Mouse (Mus musculus) heart, embryonic 12.5 days (tissue): Measurements from ENCODE around the gene Efna4. TPM values are rescaled to one million over a fixed set of nuclear protein-coding genes. Genes with fewer than 3 reads are reported as not detected.

ENCODE experiments used
- ATAC-seq: fragments of 200-750 bp; cut with Nextera tagmentation; 2 replicates; pipeline ENCODE4 v1.8.0; 2017; ENCODE audit warnings: moderate TSS enrichment, moderate library complexity; ENCODE audit not compliant: insufficient number of reproducible peaks, low FRiP score
- H3K27ac ChIP-seq: fragments of 300-500 bp; sonication (generic); 2 replicates; pipeline ENCODE4 v1.5.1; 2016; ENCODE audit warnings: mild to moderate bottlenecking, moderate library complexity; ENCODE audit not compliant: poor library complexity, severe bottlenecking
- H3K27me3 ChIP-seq: fragments of 300-500 bp; sonication (generic); replicated peaks from 2 replicates; pipeline ENCODE4 v1.6.1; 2016; ENCODE audit warnings: mild to moderate bottlenecking, moderate library complexity
- H3K36me3 ChIP-seq: fragments of 300-500 bp; sonication (generic); 2 replicates; pipeline ENCODE4 v1.6.1; 2016; ENCODE audit warnings: mild to moderate bottlenecking, moderate library complexity
- H3K4me1 ChIP-seq: fragments of 300-500 bp; sonication (generic); replicated peaks from 2 replicates; pipeline ENCODE4 v1.6.1; 2016; ENCODE audit warnings: mild to moderate bottlenecking
- H3K4me2 ChIP-seq: fragments of 300-500 bp; sonication (generic); 2 replicates; pipeline ENCODE4 v1.6.1; 2016; ENCODE audit warnings: mild to moderate bottlenecking, moderate library complexity
- H3K4me3 ChIP-seq: fragments of 300-500 bp; sonication (generic); 2 replicates; pipeline ENCODE4 v1.5.1; 2016; ENCODE audit warnings: mild to moderate bottlenecking
- H3K9ac ChIP-seq: fragments of 300-500 bp; sonication (generic); 2 replicates; pipeline ENCODE4 v1.6.1; 2016; ENCODE audit warnings: mild to moderate bottlenecking, moderate library complexity
- H3K9me3 ChIP-seq: fragments of 300-500 bp; sonication (generic); replicated peaks from 2 replicates; pipeline ENCODE4 v1.6.1; 2016; ENCODE audit warnings: mild to moderate bottlenecking, moderate library complexity
- WGBS: fragments of 180-500 bp; shearing (Covaris S2); methylation state at CpG from one replicate; pipeline ENCODE4 v1.1.7; 2016; 5-methylcytosine and 5-hydroxymethylcytosine counted together
- polyA plus RNA-seq: library from polyadenylated mRNA; unstranded; fragments of >200 nt; fragmentation: Nextera tagmentation; extraction: Ambion mirVana; gene quantifications from 2 replicates; pipeline ENCODE4 v1.2.1, GENCODE M21; 2016

The Efna4 gene
- polyA plus RNA-seq, 1 experiment from 2014 or later, result 8.7 TPM

DNA sequence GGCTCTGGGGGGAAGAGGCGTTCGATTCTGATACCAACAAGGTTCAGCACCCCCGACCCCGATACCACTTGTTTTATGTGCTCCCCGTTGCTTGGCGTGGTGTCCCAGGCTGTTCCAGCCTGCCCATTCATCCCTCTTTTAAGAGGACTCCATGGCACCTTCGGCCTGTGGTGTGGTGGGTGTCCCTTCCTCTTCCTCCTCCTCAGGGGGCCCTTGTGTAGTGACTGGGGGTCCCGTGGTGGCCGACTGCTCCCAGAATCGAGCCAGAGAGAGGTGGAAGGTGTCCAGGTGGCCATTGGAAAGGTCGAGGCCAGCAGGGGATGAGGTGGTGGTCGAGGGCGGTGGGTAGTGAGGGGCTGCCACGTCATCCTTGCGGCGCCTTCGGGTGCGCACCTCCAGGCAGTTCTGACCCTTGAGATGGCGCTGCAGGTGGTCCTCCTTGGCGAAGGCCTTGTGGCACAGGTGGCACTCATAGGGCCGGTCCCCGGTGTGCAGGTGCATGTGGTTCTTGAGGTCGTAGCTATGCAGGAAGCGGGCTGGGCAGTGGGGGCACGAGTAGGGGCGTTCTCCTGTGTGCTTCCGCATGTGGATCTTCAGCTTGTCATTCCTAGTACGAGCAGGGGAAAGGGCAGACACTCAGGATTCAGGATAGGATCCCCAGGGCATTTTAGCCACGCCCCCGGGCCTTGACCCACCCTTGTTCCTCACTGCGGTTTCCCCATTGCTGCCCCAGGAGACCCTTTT lies 41.7 kb upstream of the Efna4 start:
- H3K9ac ChIP-seq, result no peak overlapping the region
- WGBS, result 84% methylated on average over 31 of the region's 31 CpGs
- peaks cover 22% of the 10 kb centered on the region for H3K4me1 ChIP-seq
- H3K27me3 ChIP-seq, result no peaks in the 10 kb centered on the region
- H3K27ac ChIP-seq, result no peak overlapping the region
- H3K4me2 ChIP-seq, result peak overlapping the region; percentile 81; the same call in 1 of the 2 replicates
- no peak overlapping the region for H3K4me3 ChIP-seq
- H3K9me3 ChIP-seq, result no peaks in the 10 kb centered on the region
- H3K36me3 ChIP-seq, result peaks cover 23% of the 10 kb centered on the region
- ATAC-seq, result no peak

DNA sequence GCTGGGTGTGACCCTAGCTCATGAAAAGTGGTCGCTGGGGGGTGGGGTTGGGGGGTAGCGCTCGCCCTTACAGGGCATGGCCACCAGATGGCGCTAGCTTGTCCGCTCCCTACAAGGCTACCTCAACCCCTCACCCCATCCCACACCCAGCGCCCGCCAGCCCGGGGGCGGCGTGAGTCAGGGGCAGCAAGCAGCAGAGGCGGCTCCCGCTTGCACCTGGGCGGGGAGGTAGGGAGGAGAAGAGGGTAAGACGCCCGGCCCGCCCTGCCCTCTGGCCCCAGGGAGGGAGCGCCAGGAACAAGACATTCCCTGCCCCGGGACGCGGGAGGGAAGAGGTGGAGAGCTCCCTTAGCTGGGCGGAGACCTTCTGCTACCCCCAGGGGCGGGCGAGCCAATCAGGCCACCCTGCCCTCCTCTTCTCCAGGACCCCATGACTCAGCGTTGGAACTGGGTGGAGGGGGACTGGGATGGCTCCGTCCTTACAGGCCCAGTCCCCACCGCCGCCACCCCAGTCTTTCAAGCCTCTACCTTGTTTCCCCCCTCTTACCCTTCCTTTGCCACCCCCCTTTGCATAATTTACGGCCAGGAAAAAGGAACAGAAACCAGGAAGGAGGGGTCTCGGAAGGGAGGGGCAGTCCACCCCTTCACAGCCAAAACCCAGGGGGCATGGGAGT lies 40.7 kb upstream of the Efna4 start:
- H3K27ac ChIP-seq, result 0 out of 2 replicates have a peak overlapping the region, but pooled peaks have one; percentile 1
- 3% methylated on average over 29 of the region's 29 CpGs for WGBS

DNA sequence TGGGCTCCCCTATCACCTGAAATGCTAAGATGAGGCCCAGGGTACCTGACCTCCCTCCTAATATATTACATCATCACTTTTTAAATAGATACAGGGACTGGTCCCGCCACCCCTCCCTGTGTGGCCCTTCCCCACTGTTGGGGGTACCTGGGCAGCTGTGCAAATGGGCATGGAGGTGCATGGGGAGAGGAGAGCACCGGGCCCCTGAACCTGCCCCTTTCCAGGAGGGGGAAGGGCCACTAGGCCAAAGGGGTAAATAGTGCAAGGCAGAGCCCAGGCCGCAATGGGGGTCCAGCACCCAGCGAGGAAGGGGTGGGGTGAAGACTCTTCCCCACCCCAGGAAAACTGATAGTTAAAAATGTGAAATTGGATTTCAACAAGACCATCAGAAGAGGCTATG lies 40.0 kb upstream of the Efna4 start:
- 0 out of 2 replicates have a peak overlapping the region, but pooled peaks have one; percentile 4 for H3K9ac ChIP-seq
- H3K9me3 ChIP-seq, result no peaks in the 10 kb centered on the region
- H3K4me1 ChIP-seq, result peaks cover 20% of the 10 kb centered on the region
- peak; percentile 6; the same call in 1 of the 2 replicates for ATAC-seq
- no peak overlapping the region for H3K4me3 ChIP-seq
- H3K27me3 ChIP-seq, result no peaks in the 10 kb centered on the region
- no peak overlapping the region for H3K27ac ChIP-seq
- H3K4me2 ChIP-seq, result peak overlapping the region; percentile 81
- WGBS, result 63% methylated on average over 4 of the region's 4 CpGs
- peaks cover 23% of the 10 kb centered on the region for H3K36me3 ChIP-seq

More for the DNA sequence above, 40.7 kb upstream of the Efna4 start:
- peak overlapping the region; percentile 74 for H3K9ac ChIP-seq
- H3K4me1 ChIP-seq, result peaks cover 20% of the 10 kb centered on the region
- H3K4me3 ChIP-seq, result peak overlapping the region; percentile 59
- H3K36me3 ChIP-seq, result peaks cover 23% of the 10 kb centered on the region
- H3K9me3 ChIP-seq, result no peaks in the 10 kb centered on the region
- H3K27me3 ChIP-seq, result no peaks in the 10 kb centered on the region
- ATAC-seq, result peak; percentile 85
- peak overlapping the region; percentile 81 for H3K4me2 ChIP-seq

DNA sequence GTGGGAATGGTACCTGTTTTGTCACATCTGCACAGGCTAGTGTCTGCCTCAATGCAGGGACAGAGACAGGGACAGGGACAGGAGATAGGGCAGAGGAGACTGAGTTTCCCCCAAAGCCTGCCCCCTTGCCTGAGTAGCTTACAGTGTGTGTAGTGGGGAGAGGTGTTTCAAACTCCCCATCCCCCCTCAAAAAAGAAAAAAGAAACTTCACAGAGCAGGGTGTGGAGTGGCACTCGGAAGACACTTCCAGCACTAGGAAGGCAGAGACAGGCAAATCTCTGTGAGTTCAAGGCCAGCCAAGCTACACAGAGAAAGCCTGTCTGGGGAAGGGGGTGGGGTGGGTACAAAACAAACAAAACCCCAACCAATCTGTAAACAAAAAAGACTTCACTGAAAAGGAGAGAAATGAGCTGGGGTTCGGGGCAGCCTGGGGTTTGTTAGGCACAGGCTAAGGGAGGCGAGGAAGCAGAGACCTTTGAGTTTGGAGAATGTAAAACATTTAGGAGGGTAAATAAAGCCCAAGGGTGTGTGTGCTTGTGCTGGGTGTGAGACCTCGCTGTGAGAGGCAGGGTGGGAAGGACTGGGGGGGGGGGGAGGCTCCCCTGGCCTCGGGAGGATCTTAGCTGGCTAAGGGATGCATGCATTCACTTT lies 35.9 kb upstream of the Efna4 start:
- H3K4me3 ChIP-seq, result no peak overlapping the region
- no peaks in the 10 kb centered on the region for H3K36me3 ChIP-seq
- no peaks in the 10 kb centered on the region for H3K9me3 ChIP-seq
- WGBS, result 45% methylated on average over 5 of the region's 5 CpGs
- no peak overlapping the region for H3K9ac ChIP-seq
- H3K4me1 ChIP-seq, result peaks cover 16% of the 10 kb centered on the region
- H3K4me2 ChIP-seq, result no peak overlapping the region
- 0 out of 2 replicates have a peak, but pooled peaks cover 9% of the 10 kb centered on the region for H3K27me3 ChIP-seq
- no peak for ATAC-seq
- no peak overlapping the region for H3K27ac ChIP-seq

- WGBS, result 40% methylated on average over 11 of the region's 11 CpGs
- H3K9ac ChIP-seq, result no peak overlapping the region
- H3K27me3 ChIP-seq, result peaks cover 36% of the 10 kb centered on the region; the same call in 1 of the 2 replicates
- H3K27ac ChIP-seq, result no peak overlapping the region
- H3K36me3 ChIP-seq, result no peaks in the 10 kb centered on the region
- ATAC-seq, result no peak
- no peak overlapping the region for H3K4me2 ChIP-seq
- H3K4me1 ChIP-seq, result peaks cover 4% of the 10 kb centered on the region; the same call in 1 of the 2 replicates
- no peaks in the 10 kb centered on the region for H3K9me3 ChIP-seq
- H3K4me3 ChIP-seq, result no peak overlapping the region
Measured at GRCm38 (mm10) chr3:89367338-89367737, 29.5 kb upstream of the Efna4 start.

- no peaks in the 10 kb centered on the region for H3K36me3 ChIP-seq
Measured at GRCm38 (mm10) chr3:89365486-89366414, 27.9 kb upstream of the Efna4 start.

GRCm38 (mm10) chr3:89365153-89365485 lies 27.3 kb upstream of the Efna4 start, which contains the start of gene Dcst1:
TSS of gene Dcst1 (minus strand) at chr3:89365253.
- Histone ChIP-seq H3K27me3 (peaks cover 33% of the 10 kb centered on the region; the same call in 1 of the 2 replicates), H3K36me3 (no peaks in the 10 kb centered on the region), H3K4me1 (peaks cover 4% of the 10 kb centered on the region; the same call in 1 of the 2 replicates), H3K9ac (no peak within 1 kb of the TSS), H3K4me2 (no peak within 1 kb of the TSS), H3K4me3 (no peak within 1 kb of the TSS), H3K9me3 (no peaks in the 10 kb centered on the region), H3K27ac (no peak within 1 kb of the TSS)
- no peak for ATAC-seq
- WGBS, result 87% methylated on average over 11 of the region's 11 CpGs

More at GRCm38 (mm10) chr3:89365486-89366414, 27.9 kb upstream of the Efna4 start:
- Histone ChIP-seq H3K4me1 (peaks cover 4% of the 10 kb centered on the region; the same call in 1 of the 2 replicates), H3K9ac (no peak overlapping the region), H3K9me3 (no peaks in the 10 kb centered on the region), H3K4me2 (no peak overlapping the region), H3K27ac (no peak overlapping the region), H3K27me3 (peaks cover 36% of the 10 kb centered on the region; the same call in 1 of the 2 replicates), H3K4me3 (no peak overlapping the region)
- no peak for ATAC-seq
- WGBS, result 66% methylated on average over 20 of the region's 20 CpGs

GRCm38 (mm10) chr3:89364631-89365030 lies 26.8 kb upstream of the Efna4 start:
- H3K4me2 ChIP-seq, result no peak overlapping the region
- H3K27ac ChIP-seq, result no peak overlapping the region
- peaks cover 33% of the 10 kb centered on the region; the same call in 1 of the 2 replicates for H3K27me3 ChIP-seq
- H3K9me3 ChIP-seq, result no peaks in the 10 kb centered on the region
- H3K4me1 ChIP-seq, result peaks cover 4% of the 10 kb centered on the region; the same call in 1 of the 2 replicates
- WGBS, result 70% methylated on average over 8 of the region's 8 CpGs
- H3K4me3 ChIP-seq, result no peak overlapping the region
- H3K9ac ChIP-seq, result no peak overlapping the region
- ATAC-seq, result no peak
- no peaks in the 10 kb centered on the region for H3K36me3 ChIP-seq

- Histone ChIP-seq H3K9me3 (no peaks in the 10 kb centered on the region), H3K4me3 (no peak within 1 kb of the TSS), H3K27me3 (peaks cover 17% of the 10 kb centered on the region; the same call in 1 of the 2 replicates), H3K27ac (no peak within 1 kb of the TSS), H3K4me2 (no peak within 1 kb of the TSS), H3K4me1 (no peaks in the 10 kb centered on the region), H3K36me3 (no peaks in the 10 kb centered on the region), H3K9ac (no peak within 1 kb of the TSS)
- ATAC-seq, result no peak
- 75% methylated on average over 7 of the region's 7 CpGs for whole genome bisulfite sequencing
Measured at GRCm38 (mm10) chr3:89361675-89362074, 23.8 kb upstream of the Efna4 start, which contains the start of gene Dcst2. TSS of gene Dcst2 (plus strand) at chr3:89361975.

DNA sequence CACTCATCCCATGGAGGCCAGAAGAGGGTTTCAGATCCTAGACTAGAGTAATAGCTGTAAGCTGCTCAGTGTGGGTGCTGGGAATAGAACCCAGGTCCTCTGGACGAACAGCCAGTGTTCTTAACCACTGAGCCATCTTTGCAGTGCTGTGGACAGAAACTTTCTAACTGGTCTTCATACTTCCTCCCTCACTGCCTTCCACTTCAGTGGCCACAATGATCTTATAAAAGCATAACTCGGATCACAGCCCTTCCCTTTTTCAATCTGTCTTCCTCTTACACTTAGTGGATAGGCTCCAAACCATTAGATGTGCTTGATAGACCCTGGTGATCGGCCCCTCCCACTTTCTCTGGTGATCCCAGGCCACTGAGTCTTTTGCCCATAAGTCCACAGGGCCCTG lies 22.4 kb upstream of the Efna4 start:
- Histone ChIP-seq H3K4me3 (no peak overlapping the region), H3K36me3 (no peaks in the 10 kb centered on the region), H3K27me3 (peaks cover 21% of the 10 kb centered on the region; the same call in 1 of the 2 replicates), H3K27ac (no peak overlapping the region), H3K9me3 (no peaks in the 10 kb centered on the region), H3K4me1 (no peaks in the 10 kb centered on the region), H3K4me2 (no peak overlapping the region), H3K9ac (no peak overlapping the region)
- WGBS, result 72% methylated on average over 3 of the region's 3 CpGs
- ATAC-seq, result no peak
